Mouse (Mus musculus) E14TG2a.4 (cell line): ENCODE results near the gene 2510009E07Rik.
"Not testable (repeated sequence)": the region's sequence is repeated elsewhere in the genome, so short reads cannot be mapped to it uniquely, and the experiment has no call there.

Experiments
- H3K27me3 ChIP-seq: 2 replicates; pipeline ENCODE4 v1.6.1; 2014; ENCODE audit warnings: low read length, control low read depth; ENCODE audit not compliant: insufficient read depth
- H3K36me3 ChIP-seq: 2 replicates; pipeline ENCODE4 v1.6.1; 2014; ENCODE audit warnings: low read length, control low read depth; ENCODE audit not compliant: insufficient read depth
- H3K4me1 ChIP-seq: replicated peaks from 2 replicates; pipeline ENCODE4 v1.6.1; 2014; ENCODE audit warnings: low read depth, low read length, control low read depth
- H3K4me3 ChIP-seq: replicated peaks from 2 replicates; pipeline ENCODE4 v1.5.1; 2014; ENCODE audit warnings: mild to moderate bottlenecking, low read length
- H3K9me3 ChIP-seq: 2 replicates; pipeline ENCODE4 v1.6.1; 2014; ENCODE audit warnings: low read length, control low read depth
- CTCF ChIP-seq: conservative IDR thresholded peaks from 2 replicates; pipeline ENCODE4 v1.5.1; 2014; ENCODE audit warnings: low read length
- NANOG ChIP-seq: IDR thresholded peaks from 2 replicates; pipeline ENCODE4 v1.6.1; 2014; ENCODE audit warnings: borderline replicate concordance, low read length, mixed read lengths
- POU5F1 ChIP-seq: IDR thresholded peaks from 2 replicates; pipeline ENCODE4 v1.6.1; 2014; ENCODE audit warnings: low read length, borderline replicate concordance

Gene 2510009E07Rik

DNA sequence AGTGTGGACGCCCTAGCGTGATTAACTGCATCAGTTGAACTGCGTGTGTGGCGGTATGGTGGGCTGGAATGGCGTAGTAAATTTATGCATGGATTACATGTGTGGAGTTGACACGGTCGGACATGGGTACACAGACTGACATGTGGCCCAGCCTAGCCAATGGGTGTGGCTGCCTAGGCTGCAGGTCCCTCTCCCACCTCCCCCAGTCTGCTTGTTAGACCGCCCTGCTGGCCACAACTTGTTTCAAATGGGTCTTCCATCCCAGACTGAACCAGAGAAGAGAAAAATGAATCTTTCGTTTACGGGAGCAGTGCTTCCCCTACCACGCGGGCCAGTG is 745 bp upstream of the 2510009E07Rik start:
- H3K36me3 ChIP-seq, result no peaks in the 10 kb centered on the region
- H3K4me1 ChIP-seq, result peaks cover 22% of the 10 kb centered on the region
- peaks cover 86% of the 10 kb centered on the region for H3K27me3 ChIP-seq
- TF ChIP-seq POU5F1, result no peak
- TF ChIP-seq CTCF, result no peak
- TF ChIP-seq NANOG, result no peak
- peaks cover 17% of the 10 kb centered on the region for H3K9me3 ChIP-seq
- H3K4me3 ChIP-seq, result peak overlapping the region; percentile 86

DNA sequence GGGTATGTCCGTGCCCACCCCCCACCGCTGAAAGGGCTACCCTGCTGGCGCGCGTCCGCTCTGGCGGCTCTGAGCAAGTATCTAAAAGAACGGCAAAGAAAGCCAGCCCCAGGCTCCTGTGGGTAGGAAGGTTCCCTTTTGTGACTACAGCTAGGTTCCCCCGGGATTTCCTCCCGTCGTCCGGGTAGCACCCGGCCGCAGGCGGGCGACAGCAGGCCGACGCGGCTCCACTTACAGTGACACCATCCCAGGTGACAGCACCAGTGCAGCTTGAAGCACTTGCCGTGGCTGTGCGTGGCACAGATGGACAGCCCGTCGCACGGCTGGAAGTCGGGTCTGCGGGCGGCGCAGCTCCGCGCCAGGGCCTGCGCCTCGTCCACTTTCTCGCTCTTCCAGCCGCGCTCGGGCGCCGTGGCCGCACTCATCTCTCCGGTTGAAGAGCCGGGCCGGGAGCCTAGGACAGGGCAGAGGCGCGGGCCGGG is 443 bp downstream of the 2510009E07Rik start:
- Histone ChIP-seq H3K9me3 (peaks cover 5% of the 10 kb centered on the region), H3K4me3 (peak overlapping the region; percentile 86), H3K4me1 (peaks cover 27% of the 10 kb centered on the region), H3K36me3 (no peaks in the 10 kb centered on the region), H3K27me3 (peaks cover 81% of the 10 kb centered on the region)
- TF ChIP-seq CTCF (no peak), POU5F1 (no peak), NANOG (no peak)

DNA sequence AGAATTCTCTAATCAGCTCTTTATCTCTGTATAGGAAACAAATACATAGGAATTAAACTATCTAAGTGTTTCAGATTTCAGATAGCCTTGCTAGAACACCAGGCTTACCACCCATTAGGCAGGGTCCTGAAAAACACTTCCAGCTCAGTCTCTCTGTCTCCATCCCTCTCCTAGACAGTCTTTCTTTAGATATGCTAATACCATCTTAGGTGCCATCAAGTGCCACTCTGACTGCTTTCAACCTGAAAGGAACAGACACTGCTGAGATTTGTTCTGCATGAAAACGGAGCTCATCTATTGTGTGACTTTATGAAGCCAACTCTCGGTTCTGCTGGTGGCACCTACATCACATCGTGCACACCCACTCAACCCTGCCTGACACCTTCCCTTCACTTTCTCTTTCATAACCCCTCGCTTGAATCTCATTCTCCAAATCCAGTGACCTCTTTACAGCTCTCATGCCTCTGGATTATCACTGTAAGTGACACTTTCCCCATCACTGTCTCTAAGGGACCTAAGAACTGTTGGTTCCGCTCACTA is 4.2 kb downstream of the 2510009E07Rik start:
- H3K9me3 ChIP-seq, result no peaks in the 10 kb centered on the region
- H3K4me3 ChIP-seq, result no peak overlapping the region
- H3K4me1 ChIP-seq, result peaks cover 16% of the 10 kb centered on the region
- peaks cover 49% of the 10 kb centered on the region for H3K27me3 ChIP-seq
- no peak for TF ChIP-seq NANOG
- no peak for TF ChIP-seq POU5F1
- TF ChIP-seq CTCF, result no peak
- no peaks in the 10 kb centered on the region for H3K36me3 ChIP-seq

DNA sequence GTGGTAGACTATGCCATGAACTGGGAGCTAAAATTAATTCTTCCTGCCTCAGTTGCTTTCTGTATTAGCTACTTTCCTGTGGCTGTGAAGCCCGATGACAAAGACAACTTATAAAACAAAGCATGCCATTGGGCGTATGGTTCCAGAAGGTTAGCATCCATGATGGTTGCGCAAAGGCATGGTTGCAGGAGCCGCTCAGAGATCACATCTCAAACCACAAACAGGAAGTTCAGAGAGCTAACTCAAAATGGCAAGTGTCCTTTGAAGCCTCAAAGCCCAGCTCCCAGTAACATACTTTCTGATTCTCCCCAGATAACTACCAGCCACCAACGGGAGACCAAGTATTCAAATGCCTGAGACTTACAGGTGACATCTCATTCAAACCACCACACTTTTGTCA is 5.3 kb downstream of the 2510009E07Rik start:
- TF ChIP-seq NANOG, result no peak
- no peak for TF ChIP-seq CTCF
- no peak overlapping the region for H3K4me3 ChIP-seq
- H3K9me3 ChIP-seq, result 0 out of 2 replicates have a peak, but pooled peaks cover 3% of the 10 kb centered on the region
- peaks cover 13% of the 10 kb centered on the region for H3K4me1 ChIP-seq
- peaks cover 38% of the 10 kb centered on the region for H3K27me3 ChIP-seq
- no peaks in the 10 kb centered on the region for H3K36me3 ChIP-seq

DNA sequence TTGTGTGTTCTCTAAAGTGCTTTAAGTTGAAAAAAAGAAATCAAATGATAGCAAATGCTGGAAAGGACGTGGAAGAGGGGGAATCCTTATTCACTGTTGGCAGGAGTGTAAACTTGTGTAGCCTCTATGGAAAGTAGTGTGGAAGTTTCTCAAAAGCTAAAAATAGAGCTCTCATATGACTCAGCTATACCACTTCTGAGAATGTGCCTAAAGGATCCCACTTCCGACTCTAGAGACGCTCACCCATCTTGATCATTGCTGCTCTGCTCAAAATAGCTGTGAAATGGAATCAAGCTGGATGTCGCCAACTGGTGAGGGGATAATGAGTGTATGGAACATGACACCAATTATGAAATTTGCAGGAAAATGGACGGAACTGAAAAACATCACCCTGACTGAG is 7.1 kb downstream of the 2510009E07Rik start:
- H3K4me3 ChIP-seq, result no peak overlapping the region
- peaks cover 21% of the 10 kb centered on the region for H3K27me3 ChIP-seq
- H3K36me3 ChIP-seq, result no peaks in the 10 kb centered on the region
- TF ChIP-seq NANOG (no peak), POU5F1 (no peak), CTCF (no peak)
- H3K9me3 ChIP-seq, result peaks cover 12% of the 10 kb centered on the region; the same call in 1 of the 2 replicates
- H3K4me1 ChIP-seq, result peaks cover 10% of the 10 kb centered on the region

DNA sequence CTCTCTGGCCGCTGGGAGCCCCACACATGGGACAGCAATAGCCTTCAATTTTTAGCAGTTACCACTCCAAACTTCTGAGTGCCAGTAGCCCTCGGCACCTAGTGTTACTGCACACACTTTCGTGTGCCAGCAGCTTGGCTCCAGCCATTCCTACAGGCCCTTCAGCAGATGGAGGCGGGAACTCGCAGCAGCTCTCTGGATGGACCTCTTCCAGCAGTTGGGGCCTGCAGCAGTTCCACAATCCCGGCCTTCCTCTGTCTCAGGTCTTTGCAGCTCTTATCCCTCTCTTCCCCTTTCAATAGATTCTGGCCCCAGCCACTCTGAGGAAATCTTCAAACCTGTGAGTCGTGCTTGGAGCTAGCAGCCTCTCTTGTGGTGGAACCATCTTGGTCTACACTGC is 17.7 kb downstream of the 2510009E07Rik start:
- H3K4me1 ChIP-seq, result 0 out of 2 replicates have a peak, but pooled peaks cover 3% of the 10 kb centered on the region
- no peak for TF ChIP-seq CTCF
- no peak for TF ChIP-seq NANOG
- no peaks in the 10 kb centered on the region for H3K36me3 ChIP-seq
- H3K27me3 ChIP-seq, result no peaks in the 10 kb centered on the region
- no peaks in the 10 kb centered on the region for H3K9me3 ChIP-seq
- H3K4me3 ChIP-seq, result no peak overlapping the region

DNA sequence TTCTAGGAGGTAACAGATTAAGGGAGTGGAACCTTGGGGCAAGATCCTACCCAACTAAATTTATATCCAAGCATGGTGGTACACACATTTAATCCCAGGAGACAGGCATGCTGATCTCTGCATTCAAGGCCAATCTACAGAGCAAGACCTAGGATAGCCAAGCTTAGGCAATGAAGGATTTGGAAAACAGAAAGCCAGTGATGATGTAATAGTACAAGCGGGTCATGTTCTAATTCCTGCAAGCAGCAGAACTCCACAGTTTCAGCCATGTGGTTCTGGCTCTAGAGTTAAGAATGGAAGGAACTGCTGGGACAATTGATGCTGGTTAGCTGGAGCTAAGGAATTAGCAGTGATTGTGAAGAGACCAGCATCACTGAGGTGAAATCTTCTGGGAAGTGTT is 20.8 kb downstream of the 2510009E07Rik start:
- H3K4me3 ChIP-seq, H3K27me3 ChIP-seq, H3K36me3 ChIP-seq, H3K4me1 ChIP-seq, H3K9me3 ChIP-seq: not testable (repeated sequence)

DNA sequence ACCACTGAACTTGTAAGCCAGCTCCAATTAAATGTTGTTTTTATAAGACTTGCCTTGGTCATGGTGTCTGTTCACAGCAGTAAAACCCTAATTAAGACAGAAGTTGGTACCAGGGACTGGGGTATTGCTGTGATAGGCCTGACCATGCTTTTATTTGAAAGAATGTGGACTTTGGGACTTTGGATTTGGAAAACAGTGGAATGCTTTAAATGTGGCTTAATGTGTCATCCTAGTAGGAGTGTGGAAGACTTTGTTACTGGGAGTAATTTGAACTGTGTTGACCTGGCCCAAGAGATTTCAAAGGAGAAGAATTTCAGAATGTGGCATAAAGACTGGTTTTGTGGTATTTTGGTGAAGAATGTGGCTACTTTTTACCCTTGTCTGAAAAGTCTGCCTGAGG is 21.4 kb downstream of the 2510009E07Rik start:
- not testable (repeated sequence) for H3K4me3 ChIP-seq, H3K9me3 ChIP-seq, H3K27me3 ChIP-seq, H3K4me1 ChIP-seq, H3K36me3 ChIP-seq

DNA sequence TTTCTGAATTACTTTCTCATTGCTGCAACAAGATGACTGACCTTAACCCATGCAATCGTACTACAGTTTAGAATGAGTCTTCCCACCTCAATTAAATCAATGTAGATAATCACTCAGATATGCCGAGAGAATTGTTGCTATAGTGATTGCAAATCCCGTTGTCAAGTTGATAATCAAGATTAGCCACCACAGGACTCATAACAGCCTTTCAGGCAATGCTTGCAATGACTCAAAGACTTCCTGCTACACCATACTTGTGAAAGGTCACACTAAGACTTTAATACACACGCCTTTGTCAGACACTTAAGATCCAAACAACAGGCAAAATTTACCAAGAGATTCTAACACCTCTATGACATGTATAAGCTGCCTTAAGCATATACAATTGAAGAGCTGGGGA is 22.6 kb downstream of the 2510009E07Rik start:
- H3K4me1 ChIP-seq, result no peaks in the 10 kb centered on the region
- no peak overlapping the region for H3K4me3 ChIP-seq
- TF ChIP-seq NANOG (no peak), CTCF (no peak), POU5F1 (no peak)

More for the DNA sequence above, 22.6 kb downstream of the 2510009E07Rik start:
- peaks cover 5% of the 10 kb centered on the region; the same call in 1 of the 2 replicates for H3K9me3 ChIP-seq
- no peaks in the 10 kb centered on the region for H3K36me3 ChIP-seq
- no peaks in the 10 kb centered on the region for H3K27me3 ChIP-seq
